Mouse (Mus musculus) spleen, adult 2 months (tissue): ENCODE measurements around the gene Caap1.

ENCODE experiments used
- CTCF ChIP-seq: fragments of 200-500 bp; IDR thresholded peaks from 2 replicates; pipeline ENCODE4 v1.5.1; 2011; ENCODE audit warnings: mild to moderate bottlenecking, inconsistent platforms; ENCODE audit not compliant: insufficient read depth, insufficient read length, insufficient replicate concordance; ENCODE audit errors: extremely low read depth
- POLR2A ChIP-seq: fragments of 200-500 bp; IDR thresholded peaks from 2 replicates; pipeline ENCODE4 v1.6.1; 2011; ENCODE audit warnings: low read depth, low read length, inconsistent platforms

GRCm38 (mm10) chr4:94601395-94601794 is 44.8 kb upstream of the Caap1 start:
- no peak for TF ChIP-seq CTCF
- TF ChIP-seq POLR2A, result no peak
